Mouse (Mus musculus) forebrain, postnatal 0 days (tissue): Measurements from ENCODE around the gene Scn4a. TPM values are rescaled to one million over a fixed set of nuclear protein-coding genes. Genes with fewer than 3 reads are reported as not detected.

ENCODE experiments used
- ATAC-seq: fragments of 200-750 bp; cut with Nextera tagmentation; 2 replicates; pipeline ENCODE4 v1.8.0; 2017; ENCODE audit warnings: mild to moderate bottlenecking, moderate library complexity
- DNase-seq: peaks from one replicate; pipeline ENCODE4 v3.0.0-alpha.2; 2015
- H3K27ac ChIP-seq: fragments of 300-500 bp; sonication (generic); 2 replicates; pipeline ENCODE4 v1.5.1; 2014; ENCODE audit warnings: low read depth, mild to moderate bottlenecking, antibody characterized with exemption, low read length, moderate library complexity, mixed read lengths
- H3K27me3 ChIP-seq: fragments of 300-500 bp; sonication (generic); 2 replicates; pipeline ENCODE4 v1.6.1; 2014; ENCODE audit warnings: mild to moderate bottlenecking, low read length, mixed read lengths; ENCODE audit not compliant: insufficient read depth
- H3K36me3 ChIP-seq: fragments of 300-500 bp; sonication (generic); 2 replicates; pipeline ENCODE4 v1.6.1; 2014; ENCODE audit warnings: mild to moderate bottlenecking, moderate library complexity; ENCODE audit not compliant: insufficient read depth
- H3K4me1 ChIP-seq: fragments of 300-500 bp; sonication (generic); 2 replicates; pipeline ENCODE4 v1.6.1; 2014; ENCODE audit warnings: antibody characterized with exemption; ENCODE audit not compliant: insufficient read depth
- H3K4me2 ChIP-seq: fragments of 300-500 bp; sonication (generic); 2 replicates; pipeline ENCODE4 v1.6.1; 2014; ENCODE audit warnings: low read depth, mild to moderate bottlenecking, moderate library complexity
- H3K4me3 ChIP-seq: fragments of 300-500 bp; sonication (generic); 2 replicates; pipeline ENCODE4 v1.5.1; 2014; ENCODE audit warnings: low read depth, low read length, mixed read lengths
- H3K9ac ChIP-seq: fragments of 300-500 bp; sonication (generic); 2 replicates; pipeline ENCODE4 v1.6.1; 2014; ENCODE audit warnings: mild to moderate bottlenecking
- H3K9me3 ChIP-seq: fragments of 300-500 bp; sonication (generic); 2 replicates; pipeline ENCODE4 v1.6.1; 2016; ENCODE audit warnings: low read length
- CTCF ChIP-seq: sonication (generic); IDR thresholded peaks from 2 replicates; pipeline ENCODE4 v1.5.1; 2016; ENCODE audit warnings: antibody characterized with exemption, control low read depth, low read depth
- WGBS: fragments of 180-500 bp; shearing (Covaris S2); extraction: QIAGEN DNeasy Blood & Tissue Kit; methylation state at CpG from one replicate; pipeline ENCODE4 v1.1.7; 2014; 5-methylcytosine and 5-hydroxymethylcytosine counted together
- polyA plus RNA-seq: library from polyadenylated mRNA; unstranded; fragments of >200 nt; fragmentation: Nextera tagmentation; extraction: Ambion mirVana; gene quantifications from 2 replicates; pipeline ENCODE4 v1.2.1, GENCODE M21; 2015
- total RNA-seq: library from RNA; depleted of rRNA; stranded (reverse); fragments of >200 nt; gene quantifications from 2 replicates; pipeline ENCODE4 v1.2.3, GENCODE M21; 2014

Scn4a gene
- total and polyA plus RNA-seq, 2 experiments from 2014 or later, result 0.06 TPM; not detected in 1

DNA sequence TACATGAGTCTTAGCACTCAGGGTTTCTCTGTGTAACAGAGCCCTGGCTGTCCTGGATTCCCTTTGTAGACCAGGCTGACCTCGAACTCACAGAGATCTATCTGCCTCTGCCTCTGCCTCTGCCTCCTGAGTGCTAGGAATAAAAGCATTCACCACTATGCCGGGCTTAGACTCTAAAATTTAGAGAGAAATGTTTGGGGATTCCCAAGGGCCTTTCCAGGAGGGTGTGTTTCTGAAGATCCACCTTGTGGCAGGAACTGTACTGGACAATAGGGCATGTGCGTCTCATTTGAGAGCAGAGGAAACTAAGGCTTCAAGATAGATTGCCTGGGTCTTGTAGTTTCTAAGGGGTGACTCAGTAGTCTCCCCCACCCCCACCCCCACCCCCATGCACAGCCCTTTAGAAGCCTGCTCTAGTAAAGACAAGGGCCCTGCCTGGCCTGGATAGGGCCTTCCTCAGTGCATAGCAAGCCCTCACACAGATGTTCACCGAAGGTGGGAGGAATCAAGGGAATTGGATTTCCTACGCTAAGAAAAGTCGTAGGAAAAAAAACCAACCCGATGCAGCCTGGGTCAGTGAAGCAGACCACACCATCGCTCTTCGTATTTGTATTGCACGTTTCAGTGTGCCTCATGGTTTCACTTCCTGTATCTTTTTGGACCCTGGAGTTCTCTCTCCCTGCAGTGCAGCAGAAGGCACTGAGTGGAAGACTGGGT is 47.6 kb downstream of the Scn4a start:
- H3K9ac ChIP-seq, result no peak overlapping the region
- no peak overlapping the region for H3K4me2 ChIP-seq
- no peaks in the 10 kb centered on the region for H3K4me1 ChIP-seq
- no peak overlapping the region for H3K4me3 ChIP-seq
- H3K9me3 ChIP-seq, result no peaks in the 10 kb centered on the region
- no peaks in the 10 kb centered on the region for H3K36me3 ChIP-seq
- no peak for TF ChIP-seq CTCF
- no peak for ATAC-seq
- no peaks in the 10 kb centered on the region for H3K27me3 ChIP-seq
- WGBS, result 83% methylated on average over 10 of the region's 10 CpGs
- no peak for DNase-seq
- no peak overlapping the region for H3K27ac ChIP-seq

DNA sequence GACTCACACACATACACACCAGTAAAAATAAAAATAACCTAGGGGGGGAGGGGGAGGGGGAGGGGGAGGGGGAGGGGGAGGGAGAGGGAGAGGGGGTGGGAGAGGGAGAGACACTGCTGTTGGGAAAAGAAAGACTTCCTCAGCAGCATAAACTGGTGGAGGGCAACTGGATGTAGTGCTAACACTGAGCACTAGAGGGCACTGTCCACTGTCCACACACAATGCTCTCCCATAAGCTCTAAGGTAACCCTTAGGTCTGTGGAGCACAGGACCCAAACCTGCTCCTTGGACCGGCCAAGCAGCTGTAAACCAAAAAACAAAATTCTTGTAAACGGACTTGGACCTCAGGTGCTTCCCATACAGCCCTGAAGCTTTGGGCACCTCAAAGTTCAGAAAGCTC is 50.5 kb downstream of the Scn4a start:
- DNase-seq (peak; percentile 57), ATAC-seq (no peak)
- 22% methylated on average over 2 of the region's 2 CpGs for WGBS

DNA sequence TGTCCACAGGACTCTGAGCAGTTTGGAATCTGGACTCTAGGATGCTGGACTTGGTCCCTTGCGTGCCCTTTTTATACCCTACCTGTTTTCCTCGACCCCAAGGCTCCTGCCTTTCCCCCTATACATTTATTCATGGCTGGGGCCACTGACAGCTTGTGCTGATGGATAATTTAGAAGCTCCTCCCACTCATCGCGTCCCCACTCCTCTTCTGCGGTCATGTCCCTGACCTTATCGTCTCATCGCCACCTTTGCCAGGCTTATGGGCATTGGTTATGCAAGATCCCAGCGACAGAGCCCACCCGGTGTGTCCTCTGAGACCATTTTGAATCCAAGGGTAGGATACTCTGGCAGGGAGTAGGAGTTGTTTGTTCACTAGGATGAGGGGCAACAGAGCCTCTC is 51.3 kb downstream of the Scn4a start, which contains the start of gene Gh:
Gh (minus strand) TSS at position 101 of the 400 bp plus-strand sequence.
- Histone ChIP-seq H3K4me3 (no peak within 1 kb of the TSS), H3K9me3 (no peaks in the 10 kb centered on the region), H3K36me3 (no peaks in the 10 kb centered on the region), H3K9ac (no peak within 1 kb of the TSS), H3K27me3 (no peaks in the 10 kb centered on the region), H3K4me2 (no peak within 1 kb of the TSS), H3K4me1 (no peaks in the 10 kb centered on the region), H3K27ac (no peak within 1 kb of the TSS)
- ATAC-seq (no peak), DNase-seq (no peak)
- 85% methylated on average over 9 of the region's 9 CpGs for WGBS
- TF ChIP-seq CTCF, result no peak

More for the DNA sequence above, 50.5 kb downstream of the Scn4a start:
- Histone ChIP-seq H3K27me3 (no peaks in the 10 kb centered on the region), H3K9me3 (no peaks in the 10 kb centered on the region), H3K4me3 (no peak overlapping the region), H3K4me2 (no peak overlapping the region), H3K36me3 (no peaks in the 10 kb centered on the region), H3K9ac (no peak overlapping the region), H3K27ac (no peak overlapping the region), H3K4me1 (no peaks in the 10 kb centered on the region)
- TF ChIP-seq CTCF, result peak; percentile 76

DNA sequence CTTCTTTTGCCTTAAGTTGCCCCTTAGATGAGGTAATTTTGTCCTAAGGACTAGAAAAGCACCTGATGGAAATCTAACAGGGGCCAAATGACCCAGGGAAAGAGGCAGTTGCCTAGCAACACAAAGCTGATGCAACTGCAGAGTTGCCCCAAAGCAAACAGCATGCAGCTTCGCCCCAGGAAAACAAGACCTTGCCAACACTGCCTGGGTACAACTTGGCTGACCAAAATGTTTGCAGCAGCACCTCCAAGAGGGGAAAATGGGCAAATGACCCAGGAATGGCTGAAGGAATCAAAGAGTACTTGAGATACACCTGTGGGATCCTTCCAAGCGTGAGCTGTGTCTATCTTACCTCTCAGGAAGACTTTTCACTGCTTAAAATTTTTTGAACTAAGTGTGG is 61.2 kb downstream of the Scn4a start:
- Histone ChIP-seq H3K4me2 (no peak overlapping the region), H3K4me1 (no peaks in the 10 kb centered on the region), H3K9ac (no peak overlapping the region), H3K36me3 (no peaks in the 10 kb centered on the region), H3K27me3 (no peaks in the 10 kb centered on the region), H3K27ac (no peak overlapping the region), H3K4me3 (no peak overlapping the region), H3K9me3 (no peaks in the 10 kb centered on the region)
- DNase-seq (no peak), ATAC-seq (no peak)
- TF ChIP-seq CTCF, result no peak
- 80% methylated on average over 2 of the region's 2 CpGs for WGBS

DNA sequence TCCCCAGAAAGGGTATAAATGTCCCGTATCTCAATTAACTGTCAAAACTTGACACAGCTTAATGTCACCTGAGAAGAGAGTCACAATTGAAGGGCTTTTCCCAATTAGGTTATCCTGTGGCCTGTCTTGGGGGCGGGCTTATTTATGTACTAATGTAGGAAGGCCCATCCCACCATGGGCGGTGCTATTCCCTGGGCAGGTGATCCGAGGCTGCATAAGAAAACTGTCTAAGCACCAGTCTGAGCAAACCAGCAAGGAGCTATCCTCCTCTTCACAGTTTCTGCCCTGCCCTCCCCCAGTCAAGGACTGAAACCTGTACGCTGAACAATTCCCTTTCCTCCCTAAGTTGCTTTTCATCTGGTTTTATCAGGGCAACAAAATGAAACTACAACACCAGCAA is 62.7 kb downstream of the Scn4a start:
- H3K9me3 ChIP-seq, result no peaks in the 10 kb centered on the region
- H3K4me3 ChIP-seq, result no peak overlapping the region
- WGBS, result 94% methylated on average over 5 of the region's 5 CpGs
- no peak overlapping the region for H3K9ac ChIP-seq
- no peaks in the 10 kb centered on the region for H3K4me1 ChIP-seq
- no peak overlapping the region for H3K4me2 ChIP-seq
- H3K27ac ChIP-seq, result no peak overlapping the region
- DNase-seq (no peak), ATAC-seq (no peak)
- H3K36me3 ChIP-seq, result no peaks in the 10 kb centered on the region
- no peak for TF ChIP-seq CTCF
- H3K27me3 ChIP-seq, result no peaks in the 10 kb centered on the region

DNA sequence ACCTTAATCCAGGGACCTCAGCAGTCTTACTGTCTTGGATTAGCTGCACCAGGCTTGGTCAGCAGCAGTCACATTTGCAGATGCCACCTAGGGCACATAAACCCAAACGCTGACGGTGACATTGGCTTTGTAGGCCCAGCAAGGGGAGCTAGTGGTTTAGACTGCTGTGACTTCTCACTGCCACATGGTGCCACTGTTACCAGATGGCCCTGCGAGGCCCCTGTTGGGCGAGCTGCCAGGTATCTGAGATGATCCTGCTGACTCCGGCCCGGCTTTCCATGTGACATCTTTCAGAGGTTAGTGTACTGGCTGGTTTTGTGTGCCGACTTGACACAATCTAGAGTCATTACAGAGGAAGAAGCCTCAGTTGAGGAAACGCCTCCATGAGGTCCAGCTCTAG is 63.7 kb downstream of the Scn4a start:
- 55% methylated on average over 8 of the region's 8 CpGs for WGBS
- Histone ChIP-seq H3K4me2 (no peak overlapping the region), H3K4me1 (no peaks in the 10 kb centered on the region), H3K9me3 (no peaks in the 10 kb centered on the region), H3K27ac (no peak overlapping the region), H3K36me3 (no peaks in the 10 kb centered on the region), H3K4me3 (no peak overlapping the region), H3K9ac (no peak overlapping the region), H3K27me3 (no peaks in the 10 kb centered on the region)
- DNase-seq, result no peak
- ATAC-seq, result no peak
- peak; percentile 48 for TF ChIP-seq CTCF

DNA sequence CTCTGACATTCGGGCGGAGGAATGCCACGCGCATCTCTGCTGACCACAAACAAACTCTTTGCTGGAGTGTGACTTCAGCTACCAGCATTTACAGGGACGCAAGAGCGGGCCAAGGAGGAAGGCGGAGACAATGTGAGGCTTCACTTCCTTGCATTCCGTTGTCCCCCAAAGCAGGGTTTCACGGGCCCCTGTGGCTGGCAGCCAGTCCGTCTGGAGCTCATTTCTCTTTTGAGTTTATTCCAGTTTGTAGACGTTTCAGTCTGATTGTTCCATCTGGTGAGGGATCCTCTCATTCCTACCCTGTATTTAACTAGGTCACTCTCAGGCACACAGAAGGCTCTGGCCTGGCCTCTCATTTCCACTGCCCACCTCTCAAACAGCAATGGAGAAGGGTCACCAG is 66.1 kb downstream of the Scn4a start:
- H3K4me2 ChIP-seq, result no peak overlapping the region
- ATAC-seq (no peak), DNase-seq (peak; percentile 54)
- H3K4me1 ChIP-seq, result no peaks in the 10 kb centered on the region
- no peaks in the 10 kb centered on the region for H3K27me3 ChIP-seq
- no peak for TF ChIP-seq CTCF
- no peaks in the 10 kb centered on the region for H3K36me3 ChIP-seq
- H3K9me3 ChIP-seq, result no peaks in the 10 kb centered on the region
- H3K4me3 ChIP-seq, result no peak overlapping the region
- 55% methylated on average over 11 of the region's 11 CpGs for WGBS
- H3K27ac ChIP-seq, result no peak overlapping the region
- H3K9ac ChIP-seq, result no peak overlapping the region
